Mouse (Mus musculus): ENCODE measurements around the gene Stxbp1. TPM values are rescaled to one million over a fixed set of nuclear protein-coding genes. Genes with fewer than 3 reads are reported as not detected.

Gene Stxbp1
- 1 to 10 TPM; 2.0 to 2.6 (median 2.1) TPM for total RNA-seq (2022)

DNA sequence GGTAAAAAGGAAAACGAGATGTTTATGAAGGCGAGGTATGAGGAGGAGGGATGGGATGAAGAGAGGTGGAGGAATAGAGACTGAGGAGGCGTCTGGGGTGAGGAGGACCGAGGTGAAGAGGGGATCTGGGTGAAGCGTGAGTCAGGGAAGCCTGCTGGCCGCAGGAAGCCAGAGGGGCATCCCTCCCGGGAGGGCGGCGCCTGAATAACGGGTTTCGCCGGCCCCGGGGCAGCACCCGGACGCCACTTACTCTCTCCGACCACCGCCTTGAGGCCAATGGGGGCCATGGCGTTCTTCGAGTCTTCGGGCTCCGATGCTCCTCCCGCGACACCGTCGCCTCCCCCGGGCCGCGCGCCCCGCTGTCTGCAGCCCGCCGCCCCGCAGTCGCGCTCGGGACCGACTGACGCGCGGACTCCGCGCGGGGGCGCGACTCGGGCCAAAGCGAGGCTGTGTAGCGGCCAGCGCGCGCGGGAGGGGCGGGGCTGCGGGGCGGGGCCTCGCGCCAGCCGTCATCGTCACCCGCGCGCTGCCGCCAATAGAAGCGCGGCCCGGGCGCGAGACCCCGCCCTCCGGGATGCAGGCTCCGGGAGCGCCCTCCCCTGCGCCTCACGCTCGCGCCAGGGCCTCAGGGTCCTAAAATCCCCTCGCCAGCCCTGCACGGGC lies at the start of gene Stxbp1:
Gene Stxbp1 (minus strand): TSS at position 441 of the 663 bp plus-strand sequence.
- peak; percentile 77 to 89 for DNase-seq (ENCODE audit: low spot score in 2 of 2)

DNA sequence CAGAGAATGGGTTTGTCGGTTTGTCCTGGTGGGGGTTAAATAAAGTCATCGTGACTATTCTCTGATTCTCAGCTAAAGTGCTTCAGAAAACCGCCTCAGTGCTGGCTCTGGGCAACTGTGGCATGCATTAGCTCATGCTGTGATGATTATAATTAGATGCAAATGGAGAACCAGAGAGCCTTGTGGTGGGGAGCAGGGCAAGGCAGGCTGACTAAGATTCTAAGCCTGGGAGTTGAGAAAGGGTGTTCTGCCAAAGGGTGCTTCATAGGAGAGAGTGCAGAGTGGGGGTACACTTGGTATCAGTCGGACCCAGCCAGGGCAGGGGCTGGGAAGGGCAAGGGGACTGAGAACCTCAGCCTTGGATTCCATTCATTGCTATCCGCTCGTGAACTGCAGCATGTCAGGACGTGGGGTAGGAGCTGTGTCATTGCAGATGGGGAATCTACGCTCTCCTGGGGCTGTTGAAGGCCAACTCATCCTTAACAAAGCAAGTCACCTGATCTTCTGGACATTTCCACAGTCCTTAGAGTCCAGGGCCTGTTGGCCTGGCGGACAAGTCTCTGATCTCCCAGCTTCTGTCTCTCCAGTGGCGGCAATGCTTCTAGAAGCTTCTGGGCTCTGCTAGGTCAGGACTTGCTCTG lies 49.6 kb upstream of the Stxbp1 start:
- no peak for DNase-seq (ENCODE audit: low spot score in 2 of 2)

DNA sequence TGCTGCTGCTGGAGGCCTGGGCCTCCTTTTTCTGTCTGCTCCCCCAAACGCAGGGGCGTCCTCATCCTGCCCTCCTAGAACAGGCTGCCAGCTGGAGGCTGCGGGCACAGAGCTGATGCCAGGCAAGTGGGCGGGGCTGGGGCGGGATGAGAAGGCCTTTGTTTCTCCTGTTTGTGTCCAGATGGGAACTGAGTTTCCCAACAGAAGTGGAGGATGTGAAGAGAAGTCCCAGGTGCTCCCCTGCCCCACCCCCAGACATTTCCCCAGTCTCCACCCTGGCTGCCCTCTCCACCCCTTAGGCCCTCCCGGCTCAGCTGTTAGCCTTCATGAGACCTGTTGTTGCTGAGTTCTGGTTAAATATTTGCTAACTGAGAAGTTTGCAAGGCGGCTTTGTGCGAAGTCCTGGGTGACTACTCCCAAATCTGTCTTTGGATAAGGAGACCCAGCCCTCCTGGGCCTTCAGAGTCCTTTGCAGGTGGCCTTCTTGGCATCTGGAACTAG lies 48.6 kb upstream of the Stxbp1 start:
- DNase-seq (ENCODE audit: low spot score in 2 of 2) = no peak

DNA sequence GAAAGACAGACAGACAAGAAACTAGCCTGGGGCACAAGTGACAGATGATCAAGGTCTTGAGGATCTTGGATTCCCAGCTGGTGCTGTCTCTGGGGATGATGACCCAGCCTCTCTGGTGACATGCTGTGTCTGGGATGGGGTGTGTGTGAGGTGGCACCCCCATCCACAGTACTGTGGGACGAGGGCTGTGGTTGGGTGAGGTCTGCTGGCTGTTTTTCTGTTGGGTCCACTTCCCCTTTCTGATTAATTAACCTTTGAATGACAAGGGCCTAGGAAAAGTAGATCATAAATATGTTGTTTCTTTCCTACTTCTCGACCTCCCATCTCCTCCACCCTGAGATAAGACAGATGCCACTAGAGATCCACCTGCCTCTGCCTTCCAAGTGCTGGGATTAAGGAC lies 47.1 kb upstream of the Stxbp1 start:
- no peak for DNase-seq (ENCODE audit: low spot score in 2 of 2)

DNA sequence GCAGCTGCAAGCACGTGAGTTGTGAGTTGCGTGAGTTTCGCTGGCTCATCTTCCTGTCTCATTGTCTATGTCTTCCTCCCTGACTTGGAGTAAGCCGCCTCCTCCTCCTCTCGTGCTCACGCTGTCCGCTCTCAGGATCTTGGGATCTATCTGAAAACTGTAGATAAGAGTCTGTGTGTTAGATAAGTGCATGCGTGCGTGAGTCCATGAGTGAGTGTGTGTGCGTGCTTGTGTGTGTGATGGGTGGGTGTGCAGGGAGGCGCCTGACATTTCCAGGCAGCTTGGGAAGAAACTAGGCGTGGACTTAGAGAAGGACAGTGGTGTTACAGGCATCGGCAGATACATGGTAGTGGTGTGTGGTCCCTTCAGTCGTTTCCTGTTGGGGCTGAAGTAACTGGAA lies 45.4 kb upstream of the Stxbp1 start:
- no peak for DNase-seq (ENCODE audit: low spot score in 2 of 2)

DNA sequence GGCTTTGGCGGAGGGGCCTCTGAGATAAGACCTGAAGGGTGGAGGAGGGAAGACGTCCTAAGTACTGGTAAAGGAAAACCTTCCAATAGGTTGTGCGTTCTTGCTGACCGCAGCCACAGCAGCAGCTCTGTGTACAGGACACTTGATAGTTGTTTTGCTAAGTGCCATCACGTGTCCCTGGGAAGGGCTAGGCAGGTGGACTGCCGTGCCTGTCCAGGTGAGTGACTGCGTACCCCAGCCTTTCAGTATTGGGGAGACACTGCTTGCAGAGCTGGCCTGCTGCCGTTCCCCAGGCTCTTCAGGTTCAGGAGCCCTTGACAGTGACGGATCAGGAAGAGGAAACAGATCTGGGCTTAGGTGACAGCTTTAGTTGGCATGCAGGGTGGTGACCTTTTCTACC lies 44.2 kb upstream of the Stxbp1 start:
- no peak for DNase-seq (ENCODE audit: low spot score in 2 of 2)

DNA sequence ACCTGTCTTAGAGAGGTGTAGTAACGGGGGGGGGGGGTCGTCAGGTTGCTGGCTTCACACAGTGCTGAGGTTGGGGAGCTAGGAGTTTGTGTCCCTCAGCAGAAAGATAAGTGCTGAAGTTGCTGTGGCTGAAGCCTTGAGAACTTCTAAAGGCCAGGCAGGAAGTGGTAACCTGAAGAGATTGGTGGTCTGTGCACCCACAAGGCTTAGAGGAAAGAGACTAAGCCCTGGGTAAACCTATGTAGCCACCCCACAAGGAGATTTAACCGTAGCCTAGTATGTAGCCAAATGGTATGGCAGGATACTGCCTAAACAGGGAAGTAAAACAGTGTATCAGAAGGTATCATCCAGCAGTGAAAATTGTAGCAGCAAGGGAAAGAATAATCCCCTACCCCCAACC lies 43.2 kb upstream of the Stxbp1 start:
- DNase-seq (ENCODE audit: low spot score in 2 of 2) = no peak

DNA sequence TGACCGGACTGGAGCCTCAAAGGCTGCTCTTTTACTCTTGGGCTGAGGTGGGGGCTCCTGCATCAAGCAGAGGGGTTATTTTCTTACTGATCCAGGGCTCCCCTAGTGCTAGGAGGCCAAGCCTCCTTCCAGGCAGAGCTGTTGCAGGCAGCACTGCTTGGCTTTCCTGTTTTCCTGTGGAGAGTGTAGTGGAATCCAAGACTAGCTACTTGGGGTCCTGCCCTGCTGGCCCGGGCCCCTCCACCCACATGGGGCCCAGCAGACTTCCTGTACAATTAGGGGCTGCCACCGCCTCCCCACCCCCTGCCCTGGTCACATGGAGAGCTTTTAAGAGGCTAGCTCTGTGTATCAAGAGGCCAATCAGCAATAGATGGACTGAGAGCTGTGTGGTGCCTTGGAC lies 41.5 kb upstream of the Stxbp1 start:
- no peak for DNase-seq (ENCODE audit: low spot score in 2 of 2)

DNA sequence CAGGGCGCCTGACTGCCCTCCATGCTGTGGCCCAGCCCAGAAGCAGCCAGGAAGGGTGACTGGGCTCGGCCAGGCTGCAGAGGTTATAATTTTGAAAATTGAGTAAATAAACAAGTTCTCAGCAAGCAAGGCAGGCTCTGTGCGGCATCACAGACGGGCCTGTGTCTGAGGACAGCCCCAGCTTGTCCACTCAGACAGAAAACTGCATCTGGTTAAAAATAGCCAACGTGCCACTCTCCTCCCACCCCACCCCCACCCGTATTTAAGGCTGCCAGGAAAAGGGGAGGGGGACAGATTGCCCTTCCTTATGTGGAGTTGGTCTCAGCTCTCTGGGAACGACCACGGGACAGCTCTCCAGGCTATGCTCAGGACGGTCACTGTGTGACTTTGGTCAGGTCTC lies 41.0 kb upstream of the Stxbp1 start:
- DNase-seq (ENCODE audit: low spot score in 2 of 2) = no peak

DNA sequence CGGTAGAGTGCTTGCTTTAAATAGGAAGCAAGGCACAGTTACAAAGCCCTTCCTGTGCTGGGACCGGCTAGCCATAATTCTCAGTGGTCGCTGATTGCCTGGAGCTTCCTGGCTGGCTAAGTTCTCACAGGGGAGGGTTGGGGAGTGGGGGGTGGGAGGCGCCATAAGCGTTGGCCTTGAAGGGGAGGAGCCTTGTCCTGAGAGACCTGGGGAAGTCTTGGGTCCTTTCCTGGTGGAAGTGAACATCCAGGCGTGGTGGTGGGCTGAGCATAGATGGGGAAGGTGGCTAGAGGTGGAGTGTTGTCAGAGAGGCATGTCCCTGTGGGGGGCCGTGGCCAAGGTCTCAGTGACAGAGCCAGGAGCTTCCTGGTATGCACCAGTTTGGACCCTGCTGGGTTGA lies 37.7 kb upstream of the Stxbp1 start:
- DNase-seq (ENCODE audit: low spot score in 2 of 2) = no peak

DNA sequence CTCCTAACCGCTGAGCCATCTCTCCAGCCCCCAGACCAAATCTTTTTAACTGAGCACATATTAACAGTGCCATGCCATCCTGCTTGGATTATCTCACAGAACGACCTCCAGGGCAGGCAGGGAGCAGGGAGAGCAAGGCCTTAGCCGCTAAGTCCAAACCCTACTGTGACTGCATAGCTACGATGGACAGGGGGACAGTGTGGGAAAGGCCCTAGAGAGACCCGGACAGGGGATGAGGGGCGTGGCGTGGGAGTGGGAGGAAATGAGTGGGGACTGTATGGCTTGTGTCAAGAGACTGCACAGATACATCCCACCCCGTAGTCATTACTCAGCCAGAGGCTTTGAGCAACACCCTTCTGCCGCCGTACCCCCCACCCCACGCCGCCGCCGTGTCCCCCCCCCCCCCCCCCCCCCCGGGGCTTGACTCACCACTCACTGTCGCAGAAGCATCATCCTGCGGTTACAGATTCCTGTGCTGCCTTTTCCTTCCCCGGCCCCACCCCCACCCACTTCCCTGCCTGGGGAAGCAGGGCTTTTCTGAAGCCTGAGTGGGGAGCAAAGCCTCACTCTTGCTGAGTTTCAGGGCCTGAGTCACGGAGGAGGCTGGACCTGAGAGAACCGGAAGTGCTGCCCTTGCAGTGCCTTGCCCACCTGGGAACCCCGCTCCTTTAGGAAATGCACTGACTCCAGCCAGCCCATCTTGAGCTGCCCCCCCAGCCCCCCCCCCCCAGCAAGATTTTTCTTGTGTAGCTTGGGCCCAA lies 35.4 kb upstream of the Stxbp1 start:
- no peak for DNase-seq (ENCODE audit: low spot score in 2 of 2)

DNA sequence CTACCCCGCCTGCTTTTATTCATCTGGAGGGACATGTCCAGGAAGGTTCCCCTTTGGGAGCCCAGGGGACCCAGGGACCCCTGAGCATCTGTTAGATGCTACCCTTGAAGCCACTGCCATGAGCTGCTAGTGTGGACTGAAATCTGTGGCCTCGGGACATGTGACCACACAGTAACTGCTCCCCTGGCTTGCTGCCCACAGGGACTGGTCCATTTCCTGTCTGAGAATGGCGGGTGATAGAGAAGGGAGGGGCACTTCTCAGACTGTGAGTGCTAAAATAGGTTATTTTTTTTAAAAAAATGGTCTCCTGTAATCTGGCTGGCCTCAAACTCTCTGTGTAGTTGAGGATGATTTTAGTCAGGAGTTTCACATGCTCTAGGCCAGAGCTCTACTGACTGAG lies 34.7 kb upstream of the Stxbp1 start:
- peak; percentile 69 to 75 for DNase-seq (ENCODE audit: low spot score in 2 of 2)

DNA sequence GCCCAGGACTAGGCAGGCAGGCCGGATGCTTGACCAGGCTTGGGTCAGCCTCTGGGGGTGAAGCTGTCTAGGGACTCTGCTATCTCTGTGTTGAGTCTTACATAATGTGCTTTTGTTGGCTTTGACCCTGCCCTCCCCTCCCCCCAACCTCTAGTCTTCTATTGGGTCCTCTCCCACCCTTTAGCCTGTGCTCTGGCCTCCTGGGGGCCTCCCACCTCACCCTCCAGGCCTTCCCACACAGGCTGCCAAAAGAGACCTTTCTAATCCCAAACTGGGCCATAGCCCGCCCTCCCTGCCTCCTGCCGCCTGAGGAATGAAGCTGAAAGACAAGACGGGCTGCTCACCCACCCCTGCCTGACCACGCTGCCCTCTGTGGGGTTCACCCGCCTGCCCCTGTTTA lies 34.0 kb upstream of the Stxbp1 start:
- DNase-seq (ENCODE audit: low spot score in 2 of 2) = no peak

DNA sequence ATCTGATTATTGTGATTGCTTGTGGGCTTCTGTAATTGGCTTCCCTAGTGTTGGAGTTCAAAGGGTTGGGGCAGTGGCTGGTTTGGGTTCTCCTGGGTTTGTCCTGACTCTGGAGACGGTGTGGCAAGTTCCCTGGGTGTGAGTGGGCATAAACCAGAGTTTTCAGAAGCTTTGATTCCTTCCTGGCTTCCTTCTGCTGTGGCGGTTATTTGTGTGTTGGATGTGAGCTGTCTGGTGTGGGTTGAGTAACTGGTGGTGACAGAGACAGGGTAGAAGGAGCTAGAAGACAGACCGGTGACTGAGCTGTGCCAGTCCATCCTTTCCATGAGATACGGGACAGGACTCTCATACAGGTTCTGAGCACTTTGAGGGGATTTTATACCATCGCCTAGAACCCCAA lies 32.5 kb upstream of the Stxbp1 start:
- DNase-seq (ENCODE audit: low spot score in 2 of 2) = no peak

DNA sequence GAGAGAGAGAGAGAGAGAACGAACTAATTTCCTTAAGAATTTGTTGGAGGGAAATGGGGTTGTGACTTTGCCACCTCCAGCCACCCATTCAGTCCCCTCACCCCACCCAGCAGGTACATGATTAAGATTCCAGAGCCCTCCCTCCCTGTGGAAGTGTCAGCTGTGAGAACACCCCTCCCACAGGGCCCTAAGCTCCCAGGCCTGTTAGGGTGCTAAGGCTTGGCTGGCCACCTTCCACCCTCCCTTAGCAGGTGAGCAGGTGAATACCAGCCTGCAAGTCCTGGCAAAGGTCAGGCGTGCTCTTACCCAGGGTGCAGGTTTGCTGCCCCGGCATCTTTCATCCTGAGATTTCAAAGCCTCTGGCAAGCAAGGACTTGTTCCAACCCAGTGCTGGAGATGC lies 31.4 kb upstream of the Stxbp1 start:
- DNase-seq (ENCODE audit: low spot score in 2 of 2) = no peak

DNA sequence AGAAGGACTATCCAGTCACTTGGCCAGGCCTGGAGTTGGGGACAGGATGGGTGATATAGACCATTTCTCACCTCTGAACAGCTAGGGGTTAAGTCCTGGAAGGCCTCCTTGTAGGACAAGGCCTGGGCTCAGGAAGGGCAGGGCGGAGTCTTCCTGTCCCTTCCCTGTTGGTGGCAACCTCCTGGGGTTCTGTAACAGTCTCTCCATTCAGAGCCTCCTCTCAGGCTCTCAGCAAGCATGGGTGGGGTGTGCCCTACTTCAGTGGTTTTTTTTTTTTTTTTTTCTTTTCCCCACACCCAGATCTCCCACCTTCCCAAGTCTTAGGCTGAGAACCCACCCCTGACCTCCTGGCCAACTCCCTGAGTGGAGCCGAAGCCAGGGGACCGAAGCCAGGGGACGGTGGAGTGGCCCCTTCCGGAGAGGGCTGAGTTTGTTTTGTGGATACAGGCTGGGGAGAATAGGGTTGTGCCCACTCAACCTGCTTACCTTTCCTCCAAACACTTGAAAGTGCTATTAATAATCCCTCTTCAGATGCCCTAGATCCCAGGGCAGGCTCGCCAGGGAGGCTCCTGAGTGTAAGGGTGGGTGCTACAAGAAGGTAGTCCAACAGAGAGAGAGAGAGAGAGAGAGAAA lies 30.8 kb upstream of the Stxbp1 start:
- no peak for DNase-seq (ENCODE audit: low spot score in 2 of 2)

DNA sequence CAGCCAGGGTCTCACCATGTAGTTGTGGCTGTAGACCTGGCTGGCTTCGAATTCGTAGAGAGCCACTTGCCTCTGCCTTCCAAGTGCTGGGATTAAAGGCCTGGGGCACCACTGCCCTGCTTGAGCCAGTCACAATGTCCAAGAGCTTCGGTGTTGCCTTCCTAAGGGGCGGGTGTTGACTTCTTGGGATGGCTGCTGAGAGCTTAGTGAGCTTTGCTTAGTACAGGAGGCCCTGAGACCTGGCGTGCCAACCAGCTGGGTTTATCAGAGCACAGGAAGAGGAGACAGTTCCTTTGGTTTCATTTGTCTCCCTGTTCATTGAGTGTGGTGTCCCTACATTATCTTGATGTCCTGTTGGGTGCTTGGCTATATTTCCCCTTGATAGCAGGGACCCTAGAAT lies 30.3 kb upstream of the Stxbp1 start:
- no peak for DNase-seq (ENCODE audit: low spot score in 2 of 2)

DNA sequence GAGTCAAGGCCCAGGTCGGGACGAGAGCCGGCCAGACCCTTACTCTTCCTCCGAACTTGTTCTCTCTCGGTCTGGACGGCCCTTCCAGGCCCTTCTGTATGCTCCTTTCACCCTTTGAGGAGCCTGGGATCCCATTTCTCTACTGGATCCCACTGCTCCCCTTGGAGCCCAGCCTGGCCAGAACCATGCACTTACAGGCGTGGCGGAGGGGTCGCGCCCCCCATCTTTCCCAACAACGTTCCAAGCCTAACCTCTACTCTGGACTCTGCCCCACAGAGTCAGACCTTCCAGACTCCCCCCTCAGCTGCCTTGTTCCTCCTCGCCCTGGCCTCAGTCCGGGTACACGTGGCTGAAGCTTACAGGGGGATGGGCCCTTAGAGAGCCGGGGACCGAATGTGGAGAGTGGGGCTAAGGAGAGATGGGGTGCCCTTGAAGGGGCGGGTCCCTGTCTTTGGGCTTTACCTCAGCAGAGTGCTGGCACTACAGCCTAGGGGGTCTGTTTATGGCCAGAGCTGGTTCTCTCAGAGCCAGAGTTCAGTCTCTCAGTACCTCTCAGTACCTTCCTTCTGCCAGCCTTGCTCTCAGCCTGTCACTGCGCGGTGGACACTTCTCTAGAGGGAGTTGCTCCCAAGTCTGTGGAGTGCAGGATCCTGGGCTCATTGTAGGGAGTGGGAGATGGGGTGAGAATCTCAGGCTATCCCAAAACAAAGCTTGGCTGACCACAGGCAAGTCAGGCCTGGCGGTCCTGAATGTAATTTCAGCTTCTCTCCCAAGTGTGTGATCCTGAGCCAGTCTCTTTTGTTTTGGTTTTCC lies 29.7 kb upstream of the Stxbp1 start:
- DNase-seq (ENCODE audit: low spot score in 2 of 2) = no peak

DNA sequence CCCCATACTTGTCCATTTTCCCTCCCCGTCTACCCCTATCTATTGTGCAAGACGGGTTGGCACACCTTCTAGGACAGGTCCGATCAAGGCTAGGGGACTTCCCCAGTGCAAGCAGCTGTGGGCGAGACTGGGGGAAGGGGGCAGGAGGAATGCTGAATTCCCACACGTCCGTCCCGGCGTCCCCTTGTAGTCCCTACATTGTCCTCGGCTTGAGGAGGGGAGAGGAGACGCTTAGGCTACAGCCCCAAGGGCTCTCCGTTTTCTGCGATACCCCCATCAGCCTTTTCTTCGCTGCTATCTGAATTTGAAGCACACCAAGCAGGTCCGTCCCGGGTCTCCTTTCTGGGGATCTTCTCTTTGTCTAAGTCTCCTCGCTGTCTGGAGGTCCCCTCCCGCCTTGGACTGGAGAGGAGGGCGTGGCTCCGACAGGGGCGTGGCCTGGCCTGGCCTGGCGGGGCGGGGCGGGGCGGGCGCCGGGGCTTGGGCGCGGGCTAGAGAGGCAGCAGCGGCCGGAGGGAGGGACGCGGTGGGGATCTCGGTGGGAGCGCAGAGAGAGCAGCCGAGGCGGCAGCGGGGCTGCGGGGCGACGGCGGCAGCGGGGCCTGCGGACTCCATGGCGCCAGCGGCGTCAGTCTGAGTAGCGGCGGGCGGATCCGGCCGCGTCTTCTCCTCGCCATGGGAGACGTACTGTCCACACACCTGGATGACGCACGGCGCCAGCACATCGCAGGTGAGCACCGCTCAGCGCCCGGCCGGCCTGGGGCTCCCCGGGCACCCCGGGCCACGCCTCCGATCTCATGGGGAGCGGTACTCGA lies 28.8 kb upstream of the Stxbp1 start, which contains the start of gene Fam129b:
Gene Fam129b (plus strand): TSS at position 440 of the 815 bp plus-strand sequence.
- peak; percentile 69 to 71 for DNase-seq (ENCODE audit: low spot score in 2 of 2)

Data from gastrocnemius, adult 8-10 months (tissue).